Comparison of ENCODE assay signal across 8 mouse cellular contexts in genomic region chr13:74770480-74770879, GRCm38 (mm10). TPM values are rescaled to one million over a fixed set of nuclear protein-coding genes. Genes with fewer than 3 reads are reported as not detected.
DNase-seq lines count a peak whose midpoint lies in the region; ATAC-seq lines count a peak whose summit lies in the region.

No protein-coding gene starts in this region.

- no peaks in the 10 kb centered on the region for H3K27me3 ChIP-seq in hindbrain, embryonic 12.5 days

- under 1% methylated on average over 21 of the region's 21 CpGs for WGBS in hindbrain, embryonic 12.5 days

- H3K4me3 ChIP-seq in hindbrain, embryonic 12.5 days = peak overlapping the region; percentile 39

- peak; percentile 97 for ATAC-seq in hindbrain, embryonic 12.5 days (ENCODE audit: low FRiP score)

- peak; percentile 95 for DNase-seq in NIH3T3 (ENCODE audit: low read depth)
- peak; percentile 76 to 81 for DNase-seq in cerebellum, postnatal 10 days
- DNase-seq in frontal cortex, postnatal 10 days (ENCODE audit: low spot score in 2 of 2) = peak; percentile 37 to 56
- DNase-seq in layer of hippocampus, postnatal 14 days (ENCODE audit: low spot score in 2 of 2) = peak; percentile 46 to 52
- DNase-seq in lung, postnatal 14 days = peak; percentile 89
- DNase-seq in retina, adult 2 months (ENCODE audit: low read depth, low spot score) = peak; percentile 16
- peak; percentile 87 to 90 for DNase-seq in thymus, postnatal 36 days

- 0 out of 2 replicates have a peak overlapping the region, but pooled peaks have one; percentile 23 for H3K27ac ChIP-seq in hindbrain, embryonic 12.5 days

- 0 out of 2 replicates have a peak, but pooled peaks cover 4% of the 10 kb centered on the region for H3K4me1 ChIP-seq in hindbrain, embryonic 12.5 days

- no peaks in the 10 kb centered on the region for H3K9me3 ChIP-seq in hindbrain, embryonic 12.5 days (replicated peaks)

- peak overlapping the region; percentile 43; the same call in 1 of the 2 replicates for H3K9ac ChIP-seq in hindbrain, embryonic 12.5 days

- H3K4me2 ChIP-seq in hindbrain, embryonic 12.5 days (replicated peaks) = peak overlapping the region; percentile 67

- H3K36me3 ChIP-seq in hindbrain, embryonic 12.5 days = no peaks in the 10 kb centered on the region

RNA-seq across cellular contexts. Expression of gene Cast, which starts 38.1 kb away (rescaled TPM):
- polyA plus RNA-seq in hindbrain, embryonic 12.5 days (2016; fragmentation: Nextera tagmentation; extraction: Ambion mirVana) = 23.7 and 25.5 TPM in 2 replicates
- 1 to 10 TPM; 6.2 to 6.5 TPM for total RNA-seq in layer of hippocampus, postnatal 14 days (2021)

Comparison
In these comparisons a context has a peak if more than half of its experiments do, and no peak if none do; other contexts are left out.
1. Peak in every context shown above with its lines: DNase-seq, ATAC-seq, H3K4me3 ChIP-seq and H3K27ac ChIP-seq.
2. DNase-seq: peak in every context shown above with its lines; median percentile 95 in NIH3T3; 89 in lung, postnatal 14 days; 88 in thymus, postnatal 36 days; 78 in cerebellum, postnatal 10 days; 49 in layer of hippocampus, postnatal 14 days; 46 in frontal cortex, postnatal 10 days; 16 in retina, adult 2 months.